Mouse (Mus musculus): ENCODE measurements around the gene Galnt18. TPM values are rescaled to one million over a fixed set of nuclear protein-coding genes. Genes with fewer than 3 reads are reported as not detected.
A peak's percentile ranks its signal among the peaks of the same experiment; 100 is the strongest.

The Galnt18 gene
- total and polyA plus RNA-seq, 2 experiments from 2014 or later = 16.5 to 27.1 TPM

DNA sequence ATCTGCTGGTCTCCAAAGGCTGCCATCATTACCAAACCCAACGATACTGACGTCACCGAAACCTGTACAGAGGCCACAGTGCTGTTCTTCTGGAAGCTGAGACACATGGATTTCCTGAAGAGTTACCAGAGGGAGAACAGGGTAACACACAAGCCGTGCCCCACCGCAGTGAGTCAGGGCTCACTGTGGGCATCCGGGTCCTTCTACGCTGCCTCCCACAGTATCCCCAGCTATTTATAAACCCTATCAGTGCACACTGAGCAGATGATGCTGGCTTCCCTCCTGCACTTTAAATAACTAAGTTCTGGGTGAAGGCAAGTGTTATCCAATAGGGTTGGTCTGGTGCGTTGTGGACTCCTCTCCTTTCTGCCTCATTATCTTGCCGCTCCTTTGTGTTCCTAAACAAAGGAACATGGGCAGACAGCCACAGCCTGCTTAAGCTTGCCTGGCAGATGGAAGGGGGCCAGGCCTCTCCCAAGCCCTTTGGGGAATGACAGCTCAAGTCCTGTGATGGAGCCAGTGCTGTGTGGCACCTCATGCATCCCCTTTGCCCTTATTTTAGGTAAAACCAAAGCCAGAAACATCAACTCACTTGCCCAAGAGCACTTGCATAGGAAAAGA is 87.0 kb downstream of the Galnt18 start:
- H3K4me1 ChIP-seq (ENCODE audit: control insufficient read depth, insufficient read depth) = peaks cover 41% of the 10 kb centered on the region
- H3K9me3 ChIP-seq (replicated peaks; ENCODE audit: control insufficient read depth, low read length) = no peaks in the 10 kb centered on the region
- DNase-seq (ENCODE audit: low spot score) (peak; percentile 95), ATAC-seq (ENCODE audit: insufficient read depth, low read depth) (peak; percentile 91)
- no peaks in the 10 kb centered on the region for H3K36me3 ChIP-seq (replicated peaks; ENCODE audit: control insufficient read depth, insufficient read depth, low read length)
- no peaks in the 10 kb centered on the region for H3K27me3 ChIP-seq (ENCODE audit: control insufficient read depth, insufficient read depth, low read length)
- peak overlapping the region; percentile 92 for H3K27ac ChIP-seq (ENCODE audit: low read depth)
- whole genome bisulfite sequencing = 31% methylated on average over 9 of the region's 9 CpGs
- peak overlapping the region; percentile 12; the same call in 1 of the 2 replicates for H3K4me3 ChIP-seq (ENCODE audit: low read depth, low read length)
- no peak overlapping the region for H3K9ac ChIP-seq (replicated peaks; ENCODE audit: low read depth, low read length)
- TF ChIP-seq CTCF (IDR thresholded peaks at IDR 0.05; ENCODE audit: low read depth) (no peak), EP300 (IDR thresholded peaks at IDR 0.05; ENCODE audit: low read depth) (peak; percentile 81)
- peak overlapping the region; percentile 50 for H3K4me2 ChIP-seq (ENCODE audit: low read depth, low read length)

DNA sequence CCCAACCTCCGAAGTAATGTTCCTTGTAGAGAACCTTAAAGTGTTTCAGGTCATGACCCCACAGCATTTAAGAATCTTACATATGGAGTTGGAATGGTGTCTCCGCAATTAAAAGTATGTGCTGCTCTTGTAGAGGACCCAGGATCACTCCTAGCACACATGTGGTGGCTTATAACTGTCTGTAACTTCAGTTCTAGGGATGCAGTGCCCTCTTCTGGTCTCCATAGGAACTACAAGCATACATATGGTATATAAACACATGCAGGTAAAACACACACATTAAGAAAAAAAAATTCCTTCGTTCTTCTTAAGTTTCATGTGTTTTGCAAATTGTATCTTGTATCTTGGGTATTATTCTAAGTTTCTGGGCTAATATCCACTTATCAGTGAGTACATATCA is 99.7 kb downstream of the Galnt18 start:
- Histone ChIP-seq H3K27ac (ENCODE audit: low read depth) (no peak overlapping the region), H3K4me3 (ENCODE audit: low read depth, low read length) (no peak overlapping the region), H3K4me1 (ENCODE audit: control insufficient read depth, insufficient read depth) (peaks cover 21% of the 10 kb centered on the region), H3K27me3 (ENCODE audit: control insufficient read depth, insufficient read depth, low read length) (no peaks in the 10 kb centered on the region), H3K36me3 (replicated peaks; ENCODE audit: control insufficient read depth, insufficient read depth, low read length) (peaks cover 5% of the 10 kb centered on the region; the same call in 1 of the 2 replicates), H3K9ac (replicated peaks; ENCODE audit: low read depth, low read length) (no peak overlapping the region), H3K4me2 (ENCODE audit: low read depth, low read length) (no peak overlapping the region), H3K9me3 (replicated peaks; ENCODE audit: control insufficient read depth, low read length) (no peaks in the 10 kb centered on the region)
- WGBS = 86% methylated on average over 3 of the region's 3 CpGs
- DNase-seq (ENCODE audit: low spot score) = no peak
- TF ChIP-seq CTCF (IDR thresholded peaks at IDR 0.05; ENCODE audit: low read depth) = peak; percentile 12; the same call in 1 of the 2 replicates
- TF ChIP-seq EP300 (IDR thresholded peaks at IDR 0.05; ENCODE audit: low read depth) = no peak
- ATAC-seq (ENCODE audit: insufficient read depth, low read depth) = no peak

GRCm38 (mm10) chr7:111676483-111676882 is 103.3 kb downstream of the Galnt18 start:
- 48% methylated on average over 3 of the region's 3 CpGs for WGBS
- Histone ChIP-seq H3K9me3 (replicated peaks; ENCODE audit: control insufficient read depth, low read length) (no peaks in the 10 kb centered on the region), H3K4me2 (ENCODE audit: low read depth, low read length) (no peak overlapping the region), H3K9ac (replicated peaks; ENCODE audit: low read depth, low read length) (no peak overlapping the region), H3K27me3 (ENCODE audit: control insufficient read depth, insufficient read depth, low read length) (no peaks in the 10 kb centered on the region), H3K4me3 (ENCODE audit: low read depth, low read length) (no peak overlapping the region), H3K27ac (ENCODE audit: low read depth) (peak overlapping the region; percentile 8; the same call in 1 of the 2 replicates), H3K4me1 (ENCODE audit: control insufficient read depth, insufficient read depth) (peaks cover 40% of the 10 kb centered on the region), H3K36me3 (replicated peaks; ENCODE audit: control insufficient read depth, insufficient read depth, low read length) (peaks cover 5% of the 10 kb centered on the region; the same call in 1 of the 2 replicates)
- DNase-seq (ENCODE audit: low spot score) (no peak), ATAC-seq (ENCODE audit: insufficient read depth, low read depth) (peak; percentile 58; the same call in 1 of the 2 replicates)
- no peak for TF ChIP-seq CTCF (IDR thresholded peaks at IDR 0.05; ENCODE audit: low read depth)
- 0 out of 2 replicates have a peak, but pooled peaks have one; percentile 29 for TF ChIP-seq EP300 (IDR thresholded peaks at IDR 0.05; ENCODE audit: low read depth)

- no peaks in the 10 kb centered on the region for H3K36me3 ChIP-seq (replicated peaks; ENCODE audit: control insufficient read depth, insufficient read depth, low read length)
- WGBS = 50% methylated on average over 4 of the region's 4 CpGs
- H3K9me3 ChIP-seq (replicated peaks; ENCODE audit: control insufficient read depth, low read length) = no peaks in the 10 kb centered on the region
- TF ChIP-seq EP300 (IDR thresholded peaks at IDR 0.05; ENCODE audit: low read depth) = no peak
- no peak for TF ChIP-seq CTCF (IDR thresholded peaks at IDR 0.05; ENCODE audit: low read depth)
- H3K27me3 ChIP-seq (ENCODE audit: control insufficient read depth, insufficient read depth, low read length) = no peaks in the 10 kb centered on the region
- H3K4me1 ChIP-seq (ENCODE audit: control insufficient read depth, insufficient read depth) = peaks cover 31% of the 10 kb centered on the region
- ATAC-seq (ENCODE audit: insufficient read depth, low read depth) (no peak), DNase-seq (ENCODE audit: low spot score) (no peak)
- H3K4me2 ChIP-seq (ENCODE audit: low read depth, low read length) = no peak overlapping the region
- no peak overlapping the region for H3K27ac ChIP-seq (ENCODE audit: low read depth)
- H3K4me3 ChIP-seq (ENCODE audit: low read depth, low read length) = no peak overlapping the region
- no peak overlapping the region for H3K9ac ChIP-seq (replicated peaks; ENCODE audit: low read depth, low read length)
These were observed 107.3 kb downstream of the Galnt18 start for GRCm38 (mm10) chr7:111672467-111672866.

GRCm38 (mm10) chr7:111663139-111664073 is 116.4 kb downstream of the Galnt18 start:
- Histone ChIP-seq H3K4me2 (ENCODE audit: low read depth, low read length) (no peak overlapping the region), H3K36me3 (replicated peaks; ENCODE audit: control insufficient read depth, insufficient read depth, low read length) (no peaks in the 10 kb centered on the region), H3K27ac (ENCODE audit: low read depth) (no peak overlapping the region), H3K9me3 (replicated peaks; ENCODE audit: control insufficient read depth, low read length) (no peaks in the 10 kb centered on the region), H3K4me1 (ENCODE audit: control insufficient read depth, insufficient read depth) (0 out of 2 replicates have a peak, but pooled peaks cover 5% of the 10 kb centered on the region), H3K4me3 (ENCODE audit: low read depth, low read length) (no peak overlapping the region), H3K27me3 (ENCODE audit: control insufficient read depth, insufficient read depth, low read length) (no peaks in the 10 kb centered on the region), H3K9ac (replicated peaks; ENCODE audit: low read depth, low read length) (no peak overlapping the region)
- TF ChIP-seq EP300 (IDR thresholded peaks at IDR 0.05; ENCODE audit: low read depth) = no peak
- no peak for TF ChIP-seq CTCF (IDR thresholded peaks at IDR 0.05; ENCODE audit: low read depth)
- ATAC-seq (ENCODE audit: insufficient read depth, low read depth) (no peak), DNase-seq (ENCODE audit: low spot score) (no peak)
- WGBS = 82% methylated on average over 14 of the region's 14 CpGs
